In genomic region chr12:71970791-71971654, GRCm38 (mm10) we compare ENCODE assay signal across 13 mouse cellular contexts.
DNase-seq lines count a peak whose midpoint lies in the region; ATAC-seq and TF ChIP-seq lines count a peak whose summit lies in the region.
"Had no signal": no experiment of that assay in that cellular context is flagged by ENCODE, and none has a peak within 500 bp of the region (broad histone marks: within the 10 kb centered on the region; RNA-seq: fewer than 3 reads in every experiment).

No protein-coding gene starts in this region.

- H3K9ac ChIP-seq in liver, embryonic 16.5 days (ENCODE audit: low read depth, low read length) = no peak overlapping the region
- H3K9ac ChIP-seq: embryonic facial prominence, embryonic 13.5 days; midbrain, embryonic 12.5 days had no signal

- H3K27ac ChIP-seq in kidney, adult 2 months (ENCODE audit: insufficient read depth, low read depth, low read length) = peak overlapping the region; percentile 67; the same call in 1 of the 2 replicates
- peak overlapping the region; percentile 47; the same call in 1 of the 2 replicates for H3K27ac ChIP-seq in heart, embryonic 10.5 days
- no peak overlapping the region for H3K27ac ChIP-seq in liver, embryonic 16.5 days (ENCODE audit: low read length)
- H3K27ac ChIP-seq: embryonic facial prominence, embryonic 13.5 days; midbrain, embryonic 12.5 days had no signal

- H3K4me1 ChIP-seq in kidney, adult 2 months (ENCODE audit: control insufficient read depth, insufficient read depth, low read length) = no peaks in the 10 kb centered on the region
- peaks cover 66% of the 10 kb centered on the region for H3K4me1 ChIP-seq in heart, embryonic 10.5 days
- peaks cover 3% of the 10 kb centered on the region for H3K4me1 ChIP-seq in liver, embryonic 16.5 days (ENCODE audit: control insufficient read depth, low read depth, low read length)

- TF ChIP-seq POLR2A in kidney, adult 2 months (IDR thresholded peaks at IDR 0.05; ENCODE audit: low read depth, low read length) = no peak

- peak; percentile 41 for DNase-seq in kidney, adult 2 months
- DNase-seq in kidney, adult 8-10 months = no peak
- peak; percentile 64 for DNase-seq in c-Kit-positive CD71-positive TER-119-negative erythroid progenitor cells, embryonic 14.5 days (ENCODE audit: low read depth)
- DNase-seq in heart, embryonic 10.5 days (ENCODE audit: low spot score) = no peak
- DNase-seq in embryo, embryonic 10.5 days (ENCODE audit: low spot score) = no peak
- DNase-seq in urinary bladder, adult 2 months (ENCODE audit: low spot score) = no peak
- no peak for DNase-seq in adrenal gland, postnatal 14 days
- DNase-seq: adrenal gland, postnatal 36 days; cerebellum, adult 2 months; gastrocnemius, postnatal 14 days had no signal

- no peaks in the 10 kb centered on the region for H3K9me3 ChIP-seq in heart, embryonic 10.5 days
- H3K9me3 ChIP-seq in liver, embryonic 16.5 days (replicated peaks; ENCODE audit: control insufficient read depth, low read length) = no peaks in the 10 kb centered on the region
- H3K9me3 ChIP-seq: embryonic facial prominence, embryonic 13.5 days; midbrain, embryonic 12.5 days had no signal

- no peaks in the 10 kb centered on the region; the same call in 1 of the 2 replicates for H3K36me3 ChIP-seq in kidney, adult 2 months (ENCODE audit: control insufficient read depth, insufficient read depth, low read length)
- peaks cover 42% of the 10 kb centered on the region for H3K36me3 ChIP-seq in heart, embryonic 10.5 days
- peaks cover 26% of the 10 kb centered on the region for H3K36me3 ChIP-seq in liver, embryonic 16.5 days (ENCODE audit: control insufficient read depth, insufficient read depth)

- no peak for TF ChIP-seq CTCF in kidney, adult 2 months (conservative IDR thresholded peaks at IDR 0.05; ENCODE audit: insufficient read depth, insufficient read length, low read depth, low read length)

- no peak overlapping the region for H3K4me3 ChIP-seq in kidney, adult 2 months (ENCODE audit: insufficient read depth, low read depth, low read length)
- H3K4me3 ChIP-seq in heart, embryonic 10.5 days = no peak overlapping the region
- H3K4me3 ChIP-seq in liver, embryonic 16.5 days (ENCODE audit: low read depth, low read length) = no peak overlapping the region
- H3K4me3 ChIP-seq: embryonic facial prominence, embryonic 13.5 days; midbrain, embryonic 12.5 days had no signal

- WGBS in kidney, adult 2 months = 71% methylated on average over 9 of the region's 9 CpGs
- WGBS in heart, embryonic 10.5 days = 48% methylated on average over 9 of the region's 9 CpGs
- 55% methylated on average over 9 of the region's 9 CpGs for WGBS in liver, embryonic 16.5 days (ENCODE audit: insufficient replicate concordance)

- no peak overlapping the region for H3K4me2 ChIP-seq in liver, embryonic 16.5 days (ENCODE audit: low read depth, low read length)
- H3K4me2 ChIP-seq: embryonic facial prominence, embryonic 13.5 days; midbrain, embryonic 12.5 days had no signal

- peak; percentile 35 for ATAC-seq in liver, embryonic 16.5 days (ENCODE audit: low read depth)

- H3K27me3 ChIP-seq in kidney, adult 2 months (replicated peaks; ENCODE audit: control insufficient read depth, insufficient read depth, low read length) = no peaks in the 10 kb centered on the region
- H3K27me3 ChIP-seq in heart, embryonic 10.5 days (ENCODE audit: insufficient read depth, poor library complexity, severe bottlenecking) = no peaks in the 10 kb centered on the region
- H3K27me3 ChIP-seq in liver, embryonic 16.5 days (ENCODE audit: control insufficient read depth, insufficient read depth, low read depth, low read length) = no peaks in the 10 kb centered on the region
- H3K27me3 ChIP-seq: embryonic facial prominence, embryonic 13.5 days; midbrain, embryonic 12.5 days had no signal

Comparison
In these comparisons a context has a peak if more than half of its experiments do, and no peak if none do; other contexts are left out.
1. DNase-seq: peak in kidney, adult 2 months (single experiment) and c-Kit-positive CD71-positive TER-119-negative erythroid progenitor cells, embryonic 14.5 days (single experiment); none in kidney, adult 8-10 months (0 of 2), heart, embryonic 10.5 days (single experiment), embryo, embryonic 10.5 days (single experiment), urinary bladder, adult 2 months (single experiment) and adrenal gland, postnatal 14 days (single experiment).